Mouse (Mus musculus) liver (tissue): ENCODE measurements around the gene Islr.

Experiments
- DNase-seq: peaks from one replicate; pipeline ENCODE4 v3.0.0-alpha.2; 2020; ENCODE audit warnings: mixed read lengths

Gene Islr

DNA sequence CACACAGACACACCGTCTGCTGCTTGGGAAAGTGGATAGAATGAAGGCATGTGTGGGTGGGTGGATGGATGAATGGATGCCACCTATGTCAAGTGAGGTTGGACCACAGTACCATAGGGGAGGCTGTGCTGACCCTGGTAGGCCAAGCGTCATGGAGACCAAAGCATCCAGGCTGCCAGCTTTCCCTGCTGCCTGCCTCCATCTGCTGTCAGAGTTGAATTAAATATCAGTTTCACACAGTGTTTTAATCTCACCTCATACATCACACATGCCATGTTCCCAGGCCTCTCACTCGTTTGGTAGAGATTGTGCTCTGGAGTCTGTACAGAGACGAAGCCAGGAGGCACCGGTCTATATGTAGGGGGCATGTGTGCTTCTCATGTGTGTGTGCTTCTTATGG, 93.3 kb downstream of the Islr start:
- no peak for DNase-seq

DNA sequence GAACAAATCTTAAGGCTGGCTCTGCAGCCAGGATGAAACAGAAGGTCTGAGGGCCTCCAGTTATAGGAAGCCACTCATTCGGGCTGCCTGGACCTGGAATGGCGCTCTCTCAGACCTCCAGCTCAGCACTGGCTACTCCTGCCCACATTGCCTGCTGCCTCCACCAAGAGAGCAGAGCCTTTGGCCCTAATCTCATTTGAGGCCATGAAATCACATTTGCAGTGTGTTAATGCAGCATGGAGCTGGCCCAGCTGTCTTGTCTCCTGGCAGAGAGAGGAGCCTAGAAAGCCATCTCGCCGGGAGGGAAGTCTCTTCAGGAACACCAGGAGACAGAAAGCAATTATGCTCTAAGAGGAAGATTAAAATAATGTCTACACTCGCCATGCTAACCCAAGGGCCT, 96.6 kb downstream of the Islr start:
- no peak for DNase-seq
